Mouse (Mus musculus): ENCODE data around the gene Actr1a.

DNA sequence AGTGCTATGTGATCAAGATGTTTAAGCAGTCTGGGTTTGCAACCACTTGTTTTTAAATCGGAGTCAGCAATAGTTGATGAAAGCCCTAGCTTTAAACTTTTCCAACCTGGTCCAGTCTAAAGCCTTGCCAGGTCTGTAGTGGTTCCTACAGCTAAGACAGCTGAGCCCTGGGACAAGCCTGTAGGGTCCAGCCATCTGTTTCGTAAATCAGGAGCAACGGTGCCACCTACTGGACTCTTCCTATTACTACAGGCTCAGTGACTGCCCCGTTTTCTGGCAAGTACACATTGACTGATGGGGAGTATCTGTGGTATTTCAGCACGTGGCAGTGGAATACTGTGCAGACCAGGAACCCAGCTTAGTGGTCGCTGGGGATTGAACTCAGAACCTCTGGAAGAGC lies 48.7 kb upstream of the Actr1a start:
- TF ChIP-seq CTCF (IDR thresholded peaks at IDR 0.05; ENCODE audit: low read depth, low read length) (peak; percentile 78), POLR2A (IDR thresholded peaks at IDR 0.05; ENCODE audit: insufficient read depth, low read length) (no peak), EP300 (IDR thresholded peaks at IDR 0.05; ENCODE audit: insufficient read depth, low read depth, low read length) (0 out of 2 replicates have a peak, but pooled peaks have one; percentile 5)

All from ES-Bruce4 (cell line).